Mouse (Mus musculus) kidney, postnatal 14 days (tissue): Measurements from ENCODE around the gene Zfp963.
"Not testable (repeated sequence)": the region's sequence is repeated elsewhere in the genome, so short reads cannot be mapped to it uniquely, and the experiment has no call there.

Experiments
- DNase-seq: peaks from one replicate; pipeline ENCODE4 v3.0.0; 2022; ENCODE audit warnings: mixed read lengths

Gene Zfp963

GRCm38 (mm10) chr8:69735495-69735894, 14.3 kb downstream of the Zfp963 start:
- no peak for DNase-seq

- no peak for DNase-seq
These were observed 32.6 kb downstream of the Zfp963 start for GRCm38 (mm10) chr8:69717232-69717580.

- peak; percentile 97 for DNase-seq
These were observed 33.2 kb downstream of the Zfp963 start for GRCm38 (mm10) chr8:69716403-69717231.

GRCm38 (mm10) chr8:69715366-69715765, 34.4 kb downstream of the Zfp963 start:
- no peak for DNase-seq

GRCm38 (mm10) chr8:69713516-69713915, 36.3 kb downstream of the Zfp963 start:
- DNase-seq: no peak

- DNase-seq: not testable (repeated sequence)
These were observed 39.1 kb downstream of the Zfp963 start, which contains the start of gene Zfp869 for GRCm38 (mm10) chr8:69710624-69711023. TSS of gene Zfp869 (minus strand) at chr8:69710724.

- no peak for DNase-seq
These were observed 48.0 kb downstream of the Zfp963 start for GRCm38 (mm10) chr8:69701810-69702209.
